ENCODE assay signal across 20 mouse cellular contexts in genomic region chr4:28940710-28941109, GRCm38 (mm10).
DNase-seq lines count a peak whose midpoint lies in the region; ATAC-seq and TF ChIP-seq lines count a peak whose summit lies in the region.
"Had no signal": no experiment of that assay in that cellular context is flagged by ENCODE, and none has a peak within 500 bp of the region (broad histone marks: within the 10 kb centered on the region; RNA-seq: fewer than 3 reads in every experiment).

No protein-coding gene starts in this region.

- in situ Hi-C loops in CH12.LX (cut with MboI; ENCODE audit: low pct_ligation_motif_present, low pct_unique_long_range_greater_than_20kb, low sequenced_read_pairs) (no loop called here), ES-E14 (cut with MboI; ENCODE audit: low sequenced_read_pairs in 2 of 2, unreplicated experiment in 2 of 2) (no loop called here)

- peaks cover 22% of the 10 kb centered on the region for H3K9me3 ChIP-seq in CH12.LX (replicated peaks; ENCODE audit: low read length)
- no peaks in the 10 kb centered on the region for H3K9me3 ChIP-seq in ES-E14 (ENCODE audit: control insufficient read depth, insufficient read depth, low read depth, low read length)
- H3K9me3 ChIP-seq in liver, postnatal 0 days (ENCODE audit: low read length) = no peaks in the 10 kb centered on the region

- no peak overlapping the region for H3K4me2 ChIP-seq in CH12.LX (ENCODE audit: insufficient read depth, low read depth, poor library complexity, severe bottlenecking)
- no peak overlapping the region for H3K4me2 ChIP-seq in liver, postnatal 0 days (ENCODE audit: low read depth, low read length)

- no peak for ATAC-seq in liver, postnatal 0 days
- ATAC-seq: activated CD4-positive, CD25-positive, alpha-beta regulatory T cell, adult 4 months; CD4-positive, CD25-positive, alpha-beta regulatory T cell, adult 4 months; Patski had no signal

- no peak for TF ChIP-seq POLR2A in CH12.LX (IDR thresholded peaks at IDR 0.05; ENCODE audit: low read depth, low read length)

- intact Hi-C loops in left cerebral cortex, postnatal 4 days (cut with DNase I) = no loop called here

- TF ChIP-seq RAD21 in CH12.LX (IDR thresholded peaks at IDR 0.05; ENCODE audit: low read depth, low read length) = no peak

- H3K27ac ChIP-seq in CH12.LX (ENCODE audit: insufficient read depth, low read depth) (no peak overlapping the region), ES-E14 (ENCODE audit: insufficient read depth, low read depth, low read length, poor library complexity, severe bottlenecking) (no peak overlapping the region)
- no peak overlapping the region for H3K27ac ChIP-seq in liver, postnatal 0 days (ENCODE audit: low read depth)

- H3K79me2 ChIP-seq in CH12.LX (replicated peaks; ENCODE audit: control insufficient read depth, extremely low read depth, insufficient read depth, poor library complexity, severe bottlenecking) = no peaks in the 10 kb centered on the region

- H3K9ac ChIP-seq in CH12.LX (ENCODE audit: insufficient read depth, low read depth) (no peak overlapping the region), ES-E14 (ENCODE audit: insufficient read depth, low read depth, low read length, poor library complexity, severe bottlenecking) (no peak overlapping the region)
- no peak overlapping the region for H3K9ac ChIP-seq in liver, postnatal 0 days (replicated peaks)

- no peak for TF ChIP-seq CTCF in CH12.LX (conservative IDR thresholded peaks at IDR 0.05 in 1 of 2, IDR thresholded peaks at IDR 0.05 in 1 of 2; ENCODE audit: low read depth in 2 of 2, low read length in 2 of 2)
- no peak for TF ChIP-seq CTCF in liver, postnatal 0 days (IDR thresholded peaks at IDR 0.05; ENCODE audit: low read depth)

- no peaks in the 10 kb centered on the region for H3K4me1 ChIP-seq in CH12.LX (ENCODE audit: control insufficient read depth in 1 of 2, insufficient read depth in 2 of 2)
- no peaks in the 10 kb centered on the region for H3K4me1 ChIP-seq in ES-E14 (ENCODE audit: control insufficient read depth in 2 of 2, insufficient read depth in 2 of 2, low read length in 2 of 2, poor library complexity in 1 of 2)
- H3K4me1 ChIP-seq in liver, postnatal 0 days (ENCODE audit: insufficient read depth) = no peaks in the 10 kb centered on the region

- TF ChIP-seq EP300 in CH12.LX (IDR thresholded peaks at IDR 0.05; ENCODE audit: low read length) = no peak
- no peak for TF ChIP-seq EP300 in liver, postnatal 0 days (IDR thresholded peaks at IDR 0.05; ENCODE audit: low read depth)

- dilution Hi-C loops in CH12.LX (cut with MboI; ENCODE audit: extremely low pct_ligation_motif_present, extremely low pct_unique_long_range_greater_than_20kb, low sequenced_read_pairs) = no loop called here

- H3K27me3 ChIP-seq in CH12.LX (replicated peaks) = no peaks in the 10 kb centered on the region
- no peaks in the 10 kb centered on the region for H3K27me3 ChIP-seq in liver, postnatal 0 days (ENCODE audit: insufficient read depth, low read length)
- H3K27me3 ChIP-seq: Patski had no signal

- H3K36me3 ChIP-seq in CH12.LX (replicated peaks in 1 of 2; ENCODE audit: control insufficient read depth in 1 of 2, insufficient read depth in 1 of 2, low read length in 1 of 2) (no peaks in the 10 kb centered on the region), ES-E14 (ENCODE audit: control insufficient read depth, insufficient read depth, low read length, poor library complexity, severe bottlenecking) (no peaks in the 10 kb centered on the region)
- no peaks in the 10 kb centered on the region for H3K36me3 ChIP-seq in liver, postnatal 0 days (replicated peaks; ENCODE audit: insufficient read depth, low read length)
- H3K36me3 ChIP-seq: G1E had no signal

- H3K4me3 ChIP-seq in CH12.LX (replicated peaks in 1 of 3; ENCODE audit: low read depth in 2 of 3, low read length in 2 of 3, poor library complexity in 1 of 3) (no peak overlapping the region), ES-E14 (ENCODE audit: insufficient read depth in 1 of 2, low read depth in 1 of 2, low read length in 2 of 2, poor library complexity in 1 of 2, severe bottlenecking in 1 of 2) (no peak overlapping the region)
- H3K4me3 ChIP-seq in liver, postnatal 0 days (ENCODE audit: low read depth, low read length) = no peak overlapping the region

- WGBS in liver, postnatal 0 days (ENCODE audit: insufficient replicate concordance) = 92% methylated on average over 2 of the region's 2 CpGs

- DNase-seq in CH12.LX (ENCODE audit: extremely low read depth) (no peak), ES-E14 (ENCODE audit: low read depth, low spot score) (no peak)
- no peak for DNase-seq in liver, postnatal 0 days
- DNase-seq in left cerebral cortex, postnatal 4 days = no peak
- DNase-seq: adrenal gland, adult 2 months; adrenal gland, adult 8-10 months; adrenal gland, postnatal 10 days; adrenal gland, postnatal 14 days; adrenal gland, postnatal 25 days; adrenal gland, postnatal 36 days; B cell, adult 2 months; cerebellum, adult 11 months; cerebellum, adult 11-12 months; cerebellum, adult 18-20 months; cerebellum, adult 2 months; cerebellum, adult 8-10 months had no signal

TF ChIP-seq in CH12.LX, 34 proteins besides CTCF, POLR2A, EP300 and RAD21:
- TF ChIP-seq MAFK (IDR thresholded peaks at IDR 0.05; ENCODE audit: insufficient replicate concordance, low read length) (peak; percentile 57; the same call in 1 of the 2 replicates), MAX (IDR thresholded peaks at IDR 0.05; ENCODE audit: low read length) (no peak)

TF ChIP-seq in ES-E14, 5 proteins besides CTCF, POLR2A, EP300 and RAD21:
- TF ChIP-seq HCFC1 (IDR thresholded peaks at IDR 0.05; ENCODE audit: borderline replicate concordance, insufficient read depth, low read length) = no peak
- TF ChIP-seq MAFK (IDR thresholded peaks at IDR 0.05; ENCODE audit: insufficient read depth, low read depth, low read length) = peak; percentile 85
